Mouse (Mus musculus): ENCODE measurements around the gene Ttc8.

GRCm38 (mm10) chr12:99024430-99024960, 104.1 kb downstream of the Ttc8 start:
- no peak for TF ChIP-seq MAFK (IDR thresholded peaks at IDR 0.05; ENCODE audit: insufficient replicate concordance, low read length)
- no peak for TF ChIP-seq SMC3 (IDR thresholded peaks at IDR 0.05; ENCODE audit: low read depth, low read length)
- no peak for TF ChIP-seq CTCF (conservative IDR thresholded peaks at IDR 0.05 in 1 of 2, IDR thresholded peaks at IDR 0.05 in 1 of 2; ENCODE audit: low read depth in 2 of 2, low read length in 2 of 2)
- no peak for TF ChIP-seq CHD2 (IDR thresholded peaks at IDR 0.05; ENCODE audit: low read length)
- TF ChIP-seq EP300 (IDR thresholded peaks at IDR 0.05; ENCODE audit: low read length): no peak
- TF ChIP-seq POLR2A (IDR thresholded peaks at IDR 0.05; ENCODE audit: low read depth, low read length): no peak
- TF ChIP-seq MAZ (IDR thresholded peaks at IDR 0.05; ENCODE audit: low read depth, low read length): no peak
- TF ChIP-seq GABPA (IDR thresholded peaks at IDR 0.05; ENCODE audit: insufficient replicate concordance, low read depth, low read length): no peak
- no peak for TF ChIP-seq MYC (IDR thresholded peaks at IDR 0.05; ENCODE audit: low read depth, low read length)

All from CH12.LX (cell line).